Mouse (Mus musculus) ES-E14 (cell line): ENCODE measurements around the gene Slc29a2. TPM values are rescaled to one million over a fixed set of nuclear protein-coding genes. Genes with fewer than 3 reads are reported as not detected.
"Not testable (repeated sequence)": the region's sequence is repeated elsewhere in the genome, so short reads cannot be mapped to it uniquely, and the experiment has no call there.

Experiments
- DNase-seq: peaks from one replicate; pipeline ENCODE4 v3.0.0-alpha.2; 2013; ENCODE audit warnings: low read depth, low spot score
- H3K27ac ChIP-seq: 2 replicates; pipeline ENCODE4 v1.5.1; 2012; ENCODE audit warnings: low read depth, mild to moderate bottlenecking, low read length, moderate library complexity, mixed read lengths; ENCODE audit not compliant: poor library complexity, insufficient read depth, severe bottlenecking
- H3K36me3 ChIP-seq: 2 replicates; pipeline ENCODE4 v1.6.1; 2012; ENCODE audit warnings: mild to moderate bottlenecking, low read length, moderate library complexity, mixed read lengths; ENCODE audit not compliant: control insufficient read depth, poor library complexity, insufficient read depth, severe bottlenecking
- H3K4me1 ChIP-seq, 2 experiments: fragments of 150-350 bp in 1 of 2; sonication (generic) in 1 of 2; 2 replicates each; pipeline ENCODE4 v1.6.1; 2012; ENCODE audit warnings: low read length in 2 of 2, mild to moderate bottlenecking in 1 of 2, mixed read lengths in 1 of 2; ENCODE audit not compliant: control insufficient read depth in 2 of 2, insufficient read depth in 2 of 2, poor library complexity in 1 of 2
- H3K4me3 ChIP-seq, 2 experiments: fragments of 150-350 bp in 1 of 2; sonication (generic) in 1 of 2; 2 replicates each; pipeline ENCODE4 v1.5.1; 2012; ENCODE audit warnings: low read length in 2 of 2, low read depth in 1 of 2, mild to moderate bottlenecking in 1 of 2, mixed read lengths in 1 of 2; ENCODE audit not compliant: insufficient read depth in 1 of 2, poor library complexity in 1 of 2, severe bottlenecking in 1 of 2
- H3K9ac ChIP-seq: 2 replicates; pipeline ENCODE4 v1.6.1; 2012; ENCODE audit warnings: low read depth, mild to moderate bottlenecking, low read length, mixed read lengths; ENCODE audit not compliant: poor library complexity, insufficient read depth, severe bottlenecking
- H3K9me3 ChIP-seq: fragments of 150-350 bp; sonication (generic); 2 replicates; pipeline ENCODE4 v1.6.1; 2012; ENCODE audit warnings: low read depth, mild to moderate bottlenecking, low read length; ENCODE audit not compliant: control insufficient read depth, insufficient read depth
- CHD2 ChIP-seq: IDR thresholded peaks from 2 replicates; pipeline ENCODE4 v1.6.1; 2014; ENCODE audit warnings: mild to moderate bottlenecking, low read depth, low read length, inconsistent platforms
- HCFC1 ChIP-seq: IDR thresholded peaks from 2 replicates; pipeline ENCODE4 v1.6.1; 2012; ENCODE audit warnings: low read length, inconsistent platforms, borderline replicate concordance; ENCODE audit not compliant: insufficient read depth
- MAFK ChIP-seq: IDR thresholded peaks from 2 replicates; pipeline ENCODE4 v1.6.1; 2014; ENCODE audit warnings: mild to moderate bottlenecking, low read depth, low read length, inconsistent platforms; ENCODE audit not compliant: insufficient read depth
- ZC3H11A ChIP-seq: IDR thresholded peaks from 2 replicates; pipeline ENCODE4 v1.6.1; 2012; ENCODE audit warnings: low read depth, mild to moderate bottlenecking, inconsistent platforms, low read length, borderline replicate concordance
- ZNF384 ChIP-seq: IDR thresholded peaks from 2 replicates; pipeline ENCODE4 v1.6.1; 2012; ENCODE audit warnings: low read depth, low read length, inconsistent platforms
- in situ Hi-C, 2 experiments: fragments of 600-800 bp; cut with MboI; formaldehyde crosslinking; loops; one replicate each; pipeline ENCODE4 v1.15.1; 2025; ENCODE audit warnings: low sequenced_read_pairs in 2 of 2, inconsistent platforms in 1 of 2; ENCODE audit not compliant: unreplicated experiment in 2 of 2
- total RNA-seq: library from RNA; depleted of rRNA; stranded (reverse); fragments of 300-350 nt; gene quantifications from 2 replicates; pipeline ENCODE4 v1.2.3, GENCODE M21; 2012

Gene Slc29a2
- total RNA-seq, 1 experiment = 21.0 TPM

- no peaks in the 10 kb centered on the region for H3K36me3 ChIP-seq
- no peak overlapping the region for H3K9ac ChIP-seq
- in situ Hi-C loops = loop anchor here in 1 of 2 experiments (25.0 kb wide), 1 partner anchor 362 kb away; the partner anchor contains the start of gene Rce1
- no peak overlapping the region for H3K27ac ChIP-seq
- no peak for DNase-seq
- H3K4me3 ChIP-seq = no peak overlapping the region
- no peaks in the 10 kb centered on the region for H3K9me3 ChIP-seq
- H3K4me1 ChIP-seq = peaks cover 0 to 3% of the 10 kb centered on the region in 2 experiments; a peak in 1 of 4 replicates
- TF ChIP-seq ZC3H11A (no peak), MAFK (no peak), HCFC1 (no peak), ZNF384 (no peak), CHD2 (no peak)
Measured at GRCm38 (mm10) chr19:4999445-5000140, 24.1 kb upstream of the Slc29a2 start.

GRCm38 (mm10) chr19:5001666-5002406, 21.8 kb upstream of the Slc29a2 start:
- peaks cover 0 to 3% of the 10 kb centered on the region in 2 experiments; a peak in 1 of 4 replicates for H3K4me1 ChIP-seq
- peak; percentile 76 for DNase-seq
- H3K9ac ChIP-seq = no peak overlapping the region
- in situ Hi-C loops = no loop called here
- no peaks in the 10 kb centered on the region for H3K9me3 ChIP-seq
- no peak overlapping the region for H3K27ac ChIP-seq
- H3K36me3 ChIP-seq = no peaks in the 10 kb centered on the region
- H3K4me3 ChIP-seq = peak overlapping the region; percentile 17 to 51
- peak; percentile 66; the same call in 1 of the 2 replicates for TF ChIP-seq ZC3H11A
- TF ChIP-seq ZNF384 = no peak

- peak; percentile 80 for TF ChIP-seq ZNF384
- in situ Hi-C loops = not testable (repeated sequence)
Measured at GRCm38 (mm10) chr19:5003644-5004043, 20.0 kb upstream of the Slc29a2 start.

GRCm38 (mm10) chr19:5004925-5005324, 18.7 kb upstream of the Slc29a2 start:
- in situ Hi-C loops = no loop called here
- TF ChIP-seq ZNF384 (no peak), HCFC1 (no peak), CHD2 (no peak), ZC3H11A (no peak), MAFK (no peak)
- no peak for DNase-seq

More at GRCm38 (mm10) chr19:5003644-5004043, 20.0 kb upstream of the Slc29a2 start:
- DNase-seq, H3K9ac ChIP-seq, H3K9me3 ChIP-seq, H3K4me3 ChIP-seq, H3K36me3 ChIP-seq, H3K27ac ChIP-seq, H3K4me1 ChIP-seq: not testable (repeated sequence)

GRCm38 (mm10) chr19:5013138-5013537, 10.5 kb upstream of the Slc29a2 start:
- in situ Hi-C loops = no loop called here
- peaks cover 2 to 19% of the 10 kb centered on the region in 2 experiments for H3K4me1 ChIP-seq

More at GRCm38 (mm10) chr19:5004925-5005324, 18.7 kb upstream of the Slc29a2 start:
- Histone ChIP-seq H3K9me3 (no peaks in the 10 kb centered on the region), H3K9ac (no peak overlapping the region), H3K4me3 (no peak overlapping the region), H3K36me3 (no peaks in the 10 kb centered on the region), H3K27ac (no peak overlapping the region), H3K4me1 (no peaks in the 10 kb centered on the region)

More at GRCm38 (mm10) chr19:5013138-5013537, 10.5 kb upstream of the Slc29a2 start:
- Histone ChIP-seq H3K36me3 (no peaks in the 10 kb centered on the region), H3K9ac (no peak overlapping the region), H3K4me3 (no peak overlapping the region), H3K27ac (no peak overlapping the region), H3K9me3 (no peaks in the 10 kb centered on the region)
- TF ChIP-seq CHD2 = no peak
- TF ChIP-seq MAFK = no peak
- TF ChIP-seq ZC3H11A = no peak
- TF ChIP-seq HCFC1 = no peak
- no peak for TF ChIP-seq ZNF384
- no peak for DNase-seq
